Mouse (Mus musculus) telencephalon, adult 2 months (tissue): ENCODE measurements around the gene Ddx27.

Source experiments
- DNase-seq: peaks from one replicate; pipeline ENCODE4 v3.0.0-alpha.2; 2011; ENCODE audit warnings: low read depth, low spot score

Gene Ddx27

DNA sequence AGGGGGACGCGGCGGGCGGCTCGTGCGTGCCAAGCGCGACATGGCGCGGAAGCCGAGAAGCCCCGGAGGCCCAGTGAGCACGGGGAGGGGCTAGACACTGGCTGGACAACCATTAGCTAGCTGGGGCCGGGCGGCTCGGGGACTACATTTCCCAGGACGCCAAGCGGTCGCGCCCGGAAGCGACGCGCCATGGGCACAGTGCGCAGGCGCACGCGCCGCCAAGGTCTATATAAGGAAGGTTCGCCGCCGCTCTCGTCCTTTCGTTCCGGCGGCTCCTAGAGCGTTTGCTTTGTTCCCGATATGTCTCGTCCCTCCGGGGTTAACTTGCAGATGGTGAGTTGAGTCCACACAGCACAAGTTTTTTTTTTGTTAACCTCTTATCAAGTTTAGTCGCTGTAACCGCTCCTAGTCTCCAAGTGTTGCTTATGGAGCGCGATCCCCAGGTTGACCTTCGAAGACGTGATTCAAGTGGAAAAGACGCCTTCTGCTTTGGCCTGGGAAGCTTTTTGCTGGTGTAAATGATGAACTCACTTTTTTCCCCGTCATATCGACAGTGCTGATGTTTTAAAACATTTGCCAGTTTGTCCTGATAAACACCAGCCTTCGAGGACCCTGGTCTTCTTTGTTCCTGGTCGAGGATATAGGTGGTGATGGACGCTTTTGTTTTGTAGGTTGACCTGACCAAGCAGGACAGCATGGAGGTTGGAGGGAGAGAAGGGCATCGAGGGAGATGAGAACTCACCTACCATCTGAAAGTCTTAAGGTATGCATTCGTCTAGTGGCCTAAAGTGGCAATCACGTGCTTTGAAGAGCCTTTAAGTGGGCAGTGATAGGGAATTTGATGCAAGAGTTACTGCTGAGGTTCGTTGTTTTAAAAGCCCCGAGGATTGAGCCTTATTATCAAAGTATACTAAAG, 48.2 kb downstream of the Ddx27 start, which contains the start of gene Znfx1:
Gene Znfx1 (minus strand): TSS at position 51 of the 916 bp plus-strand sequence.
- peak; percentile 81 for DNase-seq

DNA sequence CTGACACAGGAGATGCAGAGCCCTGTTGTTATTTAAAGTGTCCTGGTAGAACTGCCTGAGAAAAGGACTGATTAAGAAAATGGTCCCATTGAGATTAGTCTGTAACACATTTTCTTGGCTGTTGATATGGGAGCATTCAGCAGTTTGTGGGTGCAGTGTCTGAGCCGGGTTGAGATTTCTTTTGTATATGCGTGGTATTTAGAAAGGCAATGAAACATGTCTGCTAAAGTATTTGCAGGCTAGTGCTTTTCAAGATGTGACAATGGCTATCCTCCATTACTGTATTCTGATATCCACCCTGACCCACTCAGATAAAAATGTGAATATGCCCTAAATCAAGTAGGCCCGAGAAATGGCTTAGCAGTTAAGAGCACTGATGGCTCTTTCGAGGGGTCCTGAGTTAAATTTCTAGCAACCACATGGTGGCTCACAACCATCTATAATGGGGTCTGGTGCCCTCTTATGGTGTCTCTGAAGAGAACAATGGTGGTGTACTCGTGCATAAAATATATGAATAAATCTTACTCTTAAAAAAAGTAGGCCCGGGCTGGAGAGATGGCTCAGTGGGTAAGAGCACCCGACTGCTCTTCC, 49.0 kb downstream of the Ddx27 start:
- DNase-seq = no peak

DNA sequence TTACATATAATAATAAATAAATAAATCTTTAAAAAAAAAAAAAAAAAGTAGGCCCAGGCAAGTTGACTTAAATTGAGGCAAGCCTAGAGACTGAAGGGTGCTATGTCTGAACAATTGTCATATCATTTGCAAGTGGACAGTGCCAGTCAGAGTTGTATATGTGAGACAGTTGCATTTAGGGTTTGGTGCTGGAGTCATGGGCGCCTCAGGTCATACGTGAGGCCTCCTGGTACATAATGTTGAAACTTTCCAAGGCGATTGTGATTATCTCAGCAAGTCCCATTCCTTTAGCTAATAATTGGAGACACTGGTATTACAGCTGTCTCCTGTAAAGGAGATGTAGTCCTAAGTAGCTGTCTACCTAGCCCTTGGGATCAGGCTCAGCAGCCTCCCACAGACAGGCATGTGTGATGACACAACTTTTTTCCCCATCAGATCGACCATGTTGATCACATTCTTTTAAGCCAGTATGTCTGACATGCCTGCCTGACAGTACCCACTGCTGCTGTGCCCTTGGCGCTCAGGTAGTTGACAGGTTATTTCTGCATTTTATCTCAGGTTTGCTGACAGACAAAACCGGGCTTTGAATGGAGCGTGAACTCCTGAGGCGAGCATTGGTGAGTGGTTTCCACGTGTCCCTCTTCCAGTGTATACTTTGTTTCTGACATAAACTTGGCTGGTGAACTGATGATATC, 49.8 kb downstream of the Ddx27 start:
- DNase-seq = no peak

DNA sequence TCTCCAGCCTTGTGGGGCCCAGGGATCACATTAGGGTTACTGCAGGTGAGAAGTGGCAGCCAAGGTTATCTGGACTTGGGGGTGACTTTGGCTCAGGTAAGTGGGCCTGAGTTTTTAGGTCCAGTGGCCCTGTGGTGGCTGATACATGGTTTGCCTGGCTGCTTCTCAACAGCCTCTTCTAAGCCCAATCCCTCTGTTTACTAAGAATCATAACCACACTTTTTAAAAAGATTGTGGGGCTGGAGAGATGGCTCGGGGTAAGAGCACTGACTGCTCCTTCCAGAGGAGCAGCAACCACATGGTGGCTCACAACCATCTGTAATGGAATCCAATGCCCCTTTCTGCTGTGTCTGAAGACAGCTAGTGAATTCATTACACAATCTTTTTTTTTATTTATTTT, 51.0 kb downstream of the Ddx27 start:
- DNase-seq = no peak

DNA sequence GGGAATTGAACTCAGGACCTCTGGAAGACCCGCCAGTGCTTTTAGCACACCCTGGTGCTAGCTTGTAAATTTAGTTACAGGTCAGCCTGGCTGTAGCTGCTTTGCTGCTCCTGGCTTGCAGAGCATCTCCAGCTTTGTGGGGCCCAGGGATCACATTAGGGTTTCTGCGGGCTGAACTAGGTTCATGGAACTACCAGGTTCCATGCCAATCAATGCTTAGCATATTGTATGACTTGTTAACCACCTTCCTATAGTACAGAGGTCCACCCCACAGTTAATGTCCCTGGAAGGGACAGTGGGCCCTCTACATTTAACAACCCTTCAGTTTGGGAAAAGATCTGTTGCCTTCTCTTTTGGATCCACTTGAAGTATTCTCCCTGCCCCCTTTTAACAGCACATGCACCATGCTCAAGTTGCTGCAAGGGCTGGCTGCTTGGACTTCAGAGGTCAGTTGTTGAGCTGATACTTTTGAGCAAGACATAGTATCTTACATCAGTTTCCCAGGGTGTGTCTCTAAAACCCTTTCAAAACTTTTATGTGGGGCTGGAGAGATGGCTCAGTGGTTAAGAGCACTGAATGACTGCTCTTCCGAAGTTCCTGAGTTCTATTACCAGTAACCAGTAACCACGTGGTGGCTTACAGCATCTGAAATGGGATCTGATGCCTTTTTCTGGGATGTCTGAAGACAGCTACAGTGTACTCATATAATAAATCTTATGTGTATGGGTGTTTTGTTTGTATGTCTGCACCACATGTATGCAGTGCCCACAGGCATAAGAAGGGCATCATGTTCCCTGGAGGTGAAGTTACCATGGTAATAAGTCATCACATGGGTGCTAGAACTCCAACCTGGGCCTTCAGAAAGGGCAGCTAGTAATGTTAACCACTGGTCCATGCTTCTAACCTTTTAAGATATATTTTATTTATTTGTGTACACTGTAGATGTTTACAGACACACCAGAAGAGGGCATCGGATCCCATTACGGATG, 51.8 kb downstream of the Ddx27 start:
- no peak for DNase-seq

DNA sequence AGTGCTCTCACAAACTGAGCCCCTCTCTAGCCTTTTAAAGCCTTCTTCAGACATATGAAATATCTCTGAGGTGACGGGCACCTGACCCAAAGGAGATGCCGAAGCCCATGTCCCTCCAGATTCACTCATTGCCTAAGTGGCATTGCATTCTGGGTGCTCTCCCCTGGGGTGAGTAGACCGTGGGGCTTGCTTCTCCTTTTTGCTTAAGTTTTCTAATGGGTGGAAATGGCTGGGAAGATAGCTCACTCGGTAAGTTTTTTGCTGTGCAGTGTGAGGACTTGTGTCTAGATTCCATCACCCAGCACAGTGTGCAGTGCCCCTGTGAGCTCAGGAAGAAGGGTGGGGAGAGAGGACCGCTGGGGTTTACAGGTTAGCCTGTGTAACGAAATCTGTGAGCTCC, 52.6 kb downstream of the Ddx27 start:
- DNase-seq = no peak

DNA sequence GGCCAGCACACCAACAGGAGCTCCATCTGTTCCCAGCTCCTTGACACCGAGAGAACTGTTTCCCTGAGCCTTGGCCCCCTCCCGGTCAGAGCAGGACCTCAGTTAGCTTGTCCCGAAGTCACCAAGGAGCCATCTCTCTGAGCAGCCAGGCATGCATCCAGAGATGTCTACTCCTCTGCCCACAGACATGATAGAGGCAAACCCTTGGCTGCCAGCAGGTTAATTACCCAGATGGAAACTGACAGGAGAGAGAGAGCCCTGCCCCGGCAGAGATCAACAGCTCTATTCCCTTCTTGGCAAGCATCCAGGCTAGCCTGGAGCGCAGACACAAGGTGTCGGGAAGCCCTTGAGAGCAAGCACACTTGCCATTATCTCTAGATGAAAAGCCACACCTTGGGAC, 55.3 kb downstream of the Ddx27 start:
- DNase-seq = no peak

GRCm38 (mm10) chr2:167071266-167071640, 56.3 kb downstream of the Ddx27 start:
- DNase-seq = no peak

DNA sequence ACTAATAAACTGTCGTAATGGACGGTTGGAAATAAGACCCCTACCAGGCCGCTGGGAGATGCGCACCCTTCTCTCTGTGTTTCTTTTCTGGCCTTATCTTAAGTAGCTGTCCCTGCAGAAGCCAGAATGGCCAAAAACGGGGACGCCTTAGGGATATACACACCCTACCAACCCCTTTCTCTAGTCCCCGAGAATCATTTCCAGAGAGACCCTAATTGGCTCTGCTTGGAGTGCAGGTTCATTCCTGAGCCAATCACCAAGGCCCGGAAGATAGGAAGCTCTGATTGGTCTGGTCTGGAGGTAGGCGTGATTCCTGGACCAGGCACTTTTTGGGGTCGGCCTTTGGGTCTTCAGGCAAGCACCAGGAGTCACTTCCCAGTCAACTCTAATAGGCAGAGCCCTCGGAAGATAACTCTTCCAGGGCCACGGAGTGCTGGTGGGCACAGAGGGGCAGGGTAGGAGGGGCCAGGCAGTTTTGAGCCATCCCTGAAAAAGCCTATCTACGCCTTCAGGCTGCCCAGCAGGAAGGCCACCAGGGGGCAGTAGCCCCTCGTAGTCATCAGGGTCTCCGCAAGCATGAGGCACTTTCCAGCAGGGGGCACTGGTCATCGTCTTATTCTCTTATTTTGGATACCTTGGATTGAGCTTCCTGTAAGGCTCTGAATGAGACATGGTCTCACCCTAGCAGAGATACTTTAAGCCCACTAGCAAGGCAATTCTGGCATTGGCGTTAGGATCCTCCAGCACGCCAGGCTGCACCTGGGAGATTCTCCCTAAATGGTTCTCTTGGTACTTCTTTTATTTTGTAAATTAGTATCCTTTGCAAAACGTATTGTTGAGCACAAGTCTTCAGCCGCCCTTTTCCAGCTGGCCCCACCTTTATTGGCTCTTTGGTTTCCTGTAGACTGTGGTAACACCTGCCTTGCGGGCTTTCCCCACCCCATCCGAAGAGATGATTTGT, 56.9 kb downstream of the Ddx27 start:
- peak; percentile 98 for DNase-seq

DNA sequence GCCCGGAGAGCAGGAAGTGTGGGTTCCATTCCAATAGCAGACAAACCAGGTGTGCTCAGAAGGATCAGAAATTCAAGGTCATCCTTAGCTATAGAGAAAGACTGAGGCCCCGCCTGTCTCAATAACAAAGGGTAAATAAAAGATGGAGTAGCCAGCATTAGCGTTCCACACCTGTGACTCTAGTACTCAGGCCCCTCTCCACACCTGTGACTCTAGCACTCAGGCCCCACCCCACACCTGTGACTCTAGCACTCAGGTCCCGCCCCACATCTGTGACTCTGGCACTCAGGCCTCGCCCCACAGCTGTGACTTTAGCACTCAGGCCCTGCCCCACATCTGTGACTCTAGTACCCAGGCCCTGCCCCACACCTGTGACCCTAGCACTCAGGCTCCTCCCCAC, 59.6 kb downstream of the Ddx27 start:
- DNase-seq = no peak

DNA sequence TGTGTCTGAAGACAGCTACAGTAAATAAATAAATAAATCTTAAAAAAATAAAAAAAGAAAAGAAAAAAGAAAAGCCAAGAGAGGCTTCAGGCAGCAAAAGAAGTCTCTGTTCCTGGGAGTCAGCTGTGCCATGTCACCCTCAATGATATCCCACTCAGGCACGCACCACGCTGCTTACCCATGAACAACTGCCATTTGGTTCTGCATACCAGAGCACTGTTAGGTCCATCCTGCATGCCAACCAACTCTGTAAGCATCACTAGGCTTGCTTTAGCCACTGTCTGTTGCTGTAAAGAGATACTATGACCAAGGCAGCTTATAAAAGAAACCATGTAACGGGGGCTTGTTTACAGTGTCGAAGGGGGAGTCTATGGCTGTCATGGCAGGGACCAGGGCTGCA, 61.4 kb downstream of the Ddx27 start:
- no peak for DNase-seq

DNA sequence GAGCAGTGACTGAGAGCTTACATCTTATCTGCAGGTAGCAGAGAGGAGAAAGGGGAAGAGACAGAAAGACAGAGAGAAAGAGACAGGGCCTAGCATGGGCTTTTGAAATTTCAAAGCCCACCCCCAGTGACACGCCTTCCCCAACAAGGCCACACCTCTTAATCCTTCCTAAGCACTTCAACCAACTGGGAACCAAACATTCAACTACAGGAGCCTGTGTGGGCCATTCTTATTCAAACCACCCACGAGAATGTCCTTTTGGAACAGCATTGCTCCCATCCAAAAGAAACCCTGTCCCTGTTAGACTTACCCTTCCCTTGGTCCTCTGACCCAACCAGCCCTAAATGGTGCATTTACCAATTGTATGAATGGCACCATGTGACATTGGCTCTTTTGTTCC, 61.8 kb downstream of the Ddx27 start:
- no peak for DNase-seq

GRCm38 (mm10) chr2:167077199-167077962, 62.4 kb downstream of the Ddx27 start:
- DNase-seq = no peak

DNA sequence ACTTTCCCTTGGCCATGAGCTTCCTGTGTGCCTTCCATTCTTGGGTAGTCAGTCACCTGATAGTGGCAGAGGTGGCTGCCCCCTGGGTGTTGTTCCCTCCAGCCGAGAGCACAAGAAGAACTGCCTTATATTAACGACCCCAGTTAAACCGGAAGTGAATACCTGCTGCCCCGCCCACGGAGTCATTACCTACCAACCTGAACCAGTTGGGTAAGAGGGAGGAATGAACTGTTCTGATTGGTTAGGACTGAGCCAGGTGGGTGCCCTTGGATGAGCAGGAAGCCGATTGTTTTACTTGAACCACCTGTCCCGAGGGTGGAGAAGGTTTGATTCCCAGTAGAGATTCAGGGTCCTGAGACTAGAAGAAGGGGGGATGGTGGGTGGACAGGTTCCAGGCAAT, 63.5 kb downstream of the Ddx27 start:
- no peak for DNase-seq

GRCm38 (mm10) chr2:167078931-167079495, 64.0 kb downstream of the Ddx27 start:
- peak; percentile 89 for DNase-seq

GRCm38 (mm10) chr2:167079535-167080257, 64.7 kb downstream of the Ddx27 start:
- peak; percentile 90 for DNase-seq

- no peak for DNase-seq
Measured at GRCm38 (mm10) chr2:167080387-167080786, 65.4 kb downstream of the Ddx27 start.

GRCm38 (mm10) chr2:167081135-167081534, 66.1 kb downstream of the Ddx27 start:
- DNase-seq = no peak
